Mouse (Mus musculus) MEL (cell line): ENCODE results near the gene Yes1. TPM values are rescaled to one million over a fixed set of nuclear protein-coding genes. Genes with fewer than 3 reads are reported as not detected.

ENCODE experiments used
- DNase-seq: peaks from one replicate; pipeline ENCODE4 v3.0.0; 2011; ENCODE audit warnings: low read depth, low spot score
- H3K27ac ChIP-seq: 2 replicates; pipeline ENCODE4 v1.5.1; 2012; ENCODE audit warnings: low read depth, mild to moderate bottlenecking, control low read depth, low read length, moderate library complexity; ENCODE audit not compliant: control insufficient read depth
- H3K27me3 ChIP-seq, 2 experiments: fragments of 150-350 bp in 1 of 2; sonication (generic) in 1 of 2; 2 replicates each; pipeline ENCODE4 v1.6.1; 2012; ENCODE audit warnings: low read length in 2 of 2, mild to moderate bottlenecking in 2 of 2, improper control_type of control experiment in 1 of 2, moderate library complexity in 1 of 2; ENCODE audit not compliant: insufficient read depth in 2 of 2, control insufficient read depth in 1 of 2
- H3K36me3 ChIP-seq, 2 experiments: 2 replicates each; pipeline ENCODE4 v1.6.1; 2012 to 2014; ENCODE audit warnings: low read length in 2 of 2, improper control_type of control experiment in 1 of 2, inconsistent platforms in 1 of 2, mild to moderate bottlenecking in 1 of 2; ENCODE audit not compliant: insufficient read depth in 2 of 2, control insufficient read depth in 1 of 2
- H3K4me1 ChIP-seq, 2 experiments: fragments of 150-350 bp in 1 of 2; sonication (generic) in 1 of 2; 2 replicates each; pipeline ENCODE4 v1.6.1; 2012; ENCODE audit warnings: low read length in 2 of 2, improper control_type of control experiment in 1 of 2, mild to moderate bottlenecking in 1 of 2; ENCODE audit not compliant: insufficient read depth in 2 of 2, control insufficient read depth in 1 of 2
- H3K4me3 ChIP-seq, 2 experiments: fragments of 150-350 bp in 1 of 2; sonication (generic) in 1 of 2; 2 replicates each; pipeline ENCODE4 v1.5.1; 2012; ENCODE audit warnings: low read depth in 2 of 2, low read length in 2 of 2, mild to moderate bottlenecking in 2 of 2, moderate library complexity in 2 of 2, control low read depth in 1 of 2, improper control_type of control experiment in 1 of 2; ENCODE audit not compliant: control insufficient read depth in 1 of 2, insufficient read depth in 1 of 2
- H3K79me2 ChIP-seq: 2 replicates; pipeline ENCODE4 v1.6.1; 2012; ENCODE audit warnings: mild to moderate bottlenecking, low read length, moderate library complexity; ENCODE audit not compliant: control insufficient read depth, poor library complexity, insufficient read depth
- H3K9ac ChIP-seq: 2 replicates; pipeline ENCODE4 v1.6.1; 2012; ENCODE audit warnings: low read depth, mild to moderate bottlenecking, control low read depth, low read length, moderate library complexity; ENCODE audit not compliant: control insufficient read depth, poor library complexity, severe bottlenecking
- H3K9me3 ChIP-seq: fragments of 150-350 bp; sonication (generic); replicated peaks from 2 replicates; pipeline ENCODE4 v1.6.1; 2012; ENCODE audit warnings: mild to moderate bottlenecking, low read length, improper control_type of control experiment, moderate library complexity; ENCODE audit not compliant: insufficient read depth
- BHLHE40 ChIP-seq: IDR thresholded peaks from 2 replicates; pipeline ENCODE4 v1.6.1; 2012; ENCODE audit warnings: low read depth, mild to moderate bottlenecking, inconsistent platforms, low read length, improper control_type of control experiment, borderline replicate concordance
- CHD1 ChIP-seq: IDR thresholded peaks from 2 replicates; pipeline ENCODE4 v1.6.1; 2012; ENCODE audit warnings: low read depth, mild to moderate bottlenecking, inconsistent platforms, low read length, improper control_type of control experiment
- CHD2 ChIP-seq: IDR thresholded peaks from 2 replicates; pipeline ENCODE4 v1.6.1; 2011; ENCODE audit warnings: low read length, improper control_type of control experiment
- CTCF ChIP-seq, 3 experiments: IDR thresholded peaks in 2 of 3; conservative IDR thresholded peaks in 1 of 3; 2 replicates each; pipeline ENCODE4 v1.5.1; 2011 to 2012; ENCODE audit warnings: low read length in 3 of 3, low read depth in 2 of 3, mild to moderate bottlenecking in 2 of 3, improper control_type of control experiment in 1 of 3, inconsistent platforms in 1 of 3, mixed read lengths in 1 of 3, moderate library complexity in 1 of 3; ENCODE audit not compliant: control insufficient read depth in 1 of 3, insufficient read depth in 1 of 3, poor library complexity in 1 of 3, severe bottlenecking in 1 of 3
- E2F4 ChIP-seq: IDR thresholded peaks from 2 replicates; pipeline ENCODE4 v1.6.1; 2011; ENCODE audit warnings: low read depth, low read length, improper control_type of control experiment, borderline replicate concordance
- EP300 ChIP-seq, 2 experiments: IDR thresholded peaks; 2 replicates each; pipeline ENCODE4 v1.6.1; 2011; ENCODE audit warnings: improper control_type of control experiment in 2 of 2, low read length in 2 of 2, low read depth in 1 of 2, mild to moderate bottlenecking in 1 of 2
- ETS1 ChIP-seq: IDR thresholded peaks from 2 replicates; pipeline ENCODE4 v1.6.1; 2012; ENCODE audit warnings: low read depth, mild to moderate bottlenecking, inconsistent platforms, low read length, improper control_type of control experiment, moderate library complexity
- HCFC1 ChIP-seq: IDR thresholded peaks from 2 replicates; pipeline ENCODE4 v1.6.1; 2012; ENCODE audit warnings: low read depth, mild to moderate bottlenecking, inconsistent platforms, low read length, improper control_type of control experiment, moderate library complexity
- JUND ChIP-seq: IDR thresholded peaks from 2 replicates; pipeline ENCODE4 v1.6.1; 2011; ENCODE audit warnings: low read depth, mild to moderate bottlenecking, improper control_type of control experiment, low read length
- KAT2A ChIP-seq: conservative IDR thresholded peaks from 2 replicates; pipeline ENCODE4 v1.6.1; 2012; ENCODE audit warnings: low read depth, low read length, improper control_type of control experiment, inconsistent platforms
- MAFK ChIP-seq: IDR thresholded peaks from 2 replicates; pipeline ENCODE4 v1.6.1; 2011; ENCODE audit warnings: low read depth, mild to moderate bottlenecking, low read length, improper control_type of control experiment, borderline replicate concordance
- MAX ChIP-seq: IDR thresholded peaks from 2 replicates; pipeline ENCODE4 v1.6.1; 2011; ENCODE audit warnings: low read length, improper control_type of control experiment
- MAZ ChIP-seq: IDR thresholded peaks from 2 replicates; pipeline ENCODE4 v1.6.1; 2012; ENCODE audit warnings: low read depth, mild to moderate bottlenecking, inconsistent platforms, low read length, improper control_type of control experiment
- MEF2A ChIP-seq: IDR thresholded peaks from 2 replicates; pipeline ENCODE4 v1.6.1; 2014; ENCODE audit warnings: low read depth, mild to moderate bottlenecking, inconsistent platforms, low read length, improper control_type of control experiment; ENCODE audit not compliant: poor library complexity, insufficient replicate concordance, severe bottlenecking; ENCODE audit errors: extremely low read depth
- MYB ChIP-seq: IDR thresholded peaks from 2 replicates; pipeline ENCODE4 v1.6.1; 2011; ENCODE audit warnings: mild to moderate bottlenecking, low read depth, low read length, improper control_type of control experiment
- MYC ChIP-seq: IDR thresholded peaks from 2 replicates; pipeline ENCODE4 v1.6.1; 2011; ENCODE audit warnings: low read depth, mild to moderate bottlenecking, low read length, improper control_type of control experiment, moderate library complexity
- NRF1 ChIP-seq: IDR thresholded peaks from 2 replicates; pipeline ENCODE4 v1.6.1; 2014; ENCODE audit warnings: low read depth, mild to moderate bottlenecking, inconsistent platforms, low read length, improper control_type of control experiment, moderate library complexity; ENCODE audit not compliant: poor library complexity, insufficient read depth, severe bottlenecking
- POLR2A ChIP-seq, 2 experiments: IDR thresholded peaks; 2 replicates each; pipeline ENCODE4 v1.6.1; 2011 to 2012; ENCODE audit warnings: low read length in 2 of 2, mild to moderate bottlenecking in 2 of 2, control low read depth in 1 of 2, improper control_type of control experiment in 1 of 2, low read depth in 1 of 2, moderate library complexity in 1 of 2; ENCODE audit not compliant: control insufficient read depth in 1 of 2, insufficient read depth in 1 of 2, poor library complexity in 1 of 2
- POLR2AphosphoS2 ChIP-seq: IDR thresholded peaks from 2 replicates; pipeline ENCODE4 v1.6.1; 2011; ENCODE audit warnings: low read length, improper control_type of control experiment
- POLR2AphosphoS5 ChIP-seq: IDR thresholded peaks from 2 replicates; pipeline ENCODE4 v1.6.1; 2012; ENCODE audit warnings: low read depth, borderline replicate concordance, mild to moderate bottlenecking, inconsistent platforms, low read length, moderate library complexity, mixed read lengths
- RAD21 ChIP-seq: IDR thresholded peaks from 2 replicates; pipeline ENCODE4 v1.6.1; 2011; ENCODE audit warnings: mild to moderate bottlenecking, low read depth, low read length, improper control_type of control experiment
- RCOR1 ChIP-seq: IDR thresholded peaks from 2 replicates; pipeline ENCODE4 v1.6.1; 2012; ENCODE audit warnings: low read depth, mild to moderate bottlenecking, inconsistent platforms, low read length, improper control_type of control experiment
- SIN3A ChIP-seq: IDR thresholded peaks from 2 replicates; pipeline ENCODE4 v1.6.1; 2012; ENCODE audit warnings: low read length, improper control_type of control experiment, inconsistent platforms
- SMC3 ChIP-seq: IDR thresholded peaks from 2 replicates; pipeline ENCODE4 v1.6.1; 2011; ENCODE audit warnings: low read depth, low read length, improper control_type of control experiment
- TAL1 ChIP-seq: IDR thresholded peaks from 2 replicates; pipeline ENCODE4 v1.6.1; 2012; ENCODE audit warnings: mild to moderate bottlenecking, inconsistent platforms, low read length, moderate library complexity, mixed read lengths
- TCF12 ChIP-seq: IDR thresholded peaks from 2 replicates; pipeline ENCODE4 v1.6.1; 2014; ENCODE audit warnings: low read depth, mild to moderate bottlenecking, inconsistent platforms, low read length, improper control_type of control experiment, moderate library complexity
- UBTF ChIP-seq: IDR thresholded peaks from 2 replicates; pipeline ENCODE4 v1.6.1; 2012; ENCODE audit warnings: low read depth, mild to moderate bottlenecking, inconsistent platforms, low read length, improper control_type of control experiment, moderate library complexity, borderline replicate concordance; ENCODE audit not compliant: insufficient read depth
- USF2 ChIP-seq, 2 experiments: IDR thresholded peaks; 2 replicates each; pipeline ENCODE4 v1.6.1; 2011 to 2012; ENCODE audit warnings: improper control_type of control experiment in 2 of 2, low read length in 2 of 2, borderline replicate concordance in 1 of 2, inconsistent platforms in 1 of 2, low read depth in 1 of 2, mild to moderate bottlenecking in 1 of 2; ENCODE audit not compliant: insufficient read depth in 1 of 2
- ZC3H11A ChIP-seq: IDR thresholded peaks from 2 replicates; pipeline ENCODE4 v1.6.1; 2012; ENCODE audit warnings: low read depth, mild to moderate bottlenecking, inconsistent platforms, low read length, improper control_type of control experiment
- ZKSCAN1 ChIP-seq: IDR thresholded peaks from 2 replicates; pipeline ENCODE4 v1.6.1; 2012; ENCODE audit warnings: low read depth, mild to moderate bottlenecking, inconsistent platforms, low read length, improper control_type of control experiment, moderate library complexity
- ZMIZ1 ChIP-seq: IDR thresholded peaks from 2 replicates; pipeline ENCODE4 v1.6.1; 2012; ENCODE audit warnings: low read depth, mild to moderate bottlenecking, inconsistent platforms, low read length, improper control_type of control experiment, moderate library complexity
- polyA plus RNA-seq, 2 experiments: library from polyadenylated mRNA; stranded (reverse) in 1 of 2; unstranded in 1 of 2; fragments of >175 nt in 1 of 2; fragments of >200 nt in 1 of 2; gene quantifications; 2 replicates each; pipeline versions ENCODE4 v1.2.1 to v1.2.4; 2012; ENCODE audit warnings: low replicate concordance in 2 of 2, low read depth in 1 of 2; ENCODE audit not compliant: insufficient read length in 2 of 2, insufficient read depth in 1 of 2, missing spikeins in 1 of 2
- total RNA-seq: library from RNA; depleted of rRNA; stranded (reverse); fragments of 300-350 nt; gene quantifications from 2 replicates; pipeline ENCODE4 v1.2.3, GENCODE M21; 2012

Gene Yes1
- total and polyA plus RNA-seq, 3 experiments: not detected

- no peak overlapping the region for H3K27ac ChIP-seq
- TF ChIP-seq JUND (no peak), ETS1 (no peak), USF2 (IDR thresholded peaks at IDR 0.05; ENCODE audit: borderline replicate concordance in 1 of 2, insufficient read depth in 1 of 2, low read depth in 1 of 2, low read length in 2 of 2) (no peak), ZC3H11A (no peak), SMC3 (no peak), RAD21 (no peak), RCOR1 (no peak), MAZ (no peak), TCF12 (no peak), EP300 (IDR thresholded peaks at IDR 0.05; ENCODE audit: low read depth in 1 of 2, low read length in 2 of 2) (no peak), CTCF (IDR thresholded peaks at IDR 0.05 in 2 of 3, conservative IDR thresholded peaks at IDR 0.05 in 1 of 3; ENCODE audit: control insufficient read depth in 1 of 3, insufficient read depth in 1 of 3, low read depth in 2 of 3, low read length in 3 of 3, poor library complexity in 1 of 3, severe bottlenecking in 1 of 3) (no peak), HCFC1 (no peak), UBTF (no peak), ZKSCAN1 (no peak), POLR2A (IDR thresholded peaks at IDR 0.05; ENCODE audit: control insufficient read depth in 1 of 2, insufficient read depth in 1 of 2, low read depth in 1 of 2, low read length in 2 of 2, poor library complexity in 1 of 2) (no peak), KAT2A (no peak), ZMIZ1 (no peak), NRF1 (no peak), CHD2 (no peak), MAX (no peak)
- TF ChIP-seq, all 39 proteins: peak for 0
- no peaks in the 10 kb centered on the region for H3K27me3 ChIP-seq
- DNase-seq: no peak
- H3K4me1 ChIP-seq: peaks cover 0 to 2% of the 10 kb centered on the region in 2 experiments; a peak in 1 of 4 replicates
- no peak overlapping the region for H3K4me3 ChIP-seq
- H3K9me3 ChIP-seq: no peaks in the 10 kb centered on the region
- no peaks in the 10 kb centered on the region for H3K36me3 ChIP-seq
- no peaks in the 10 kb centered on the region for H3K79me2 ChIP-seq
- no peak overlapping the region for H3K9ac ChIP-seq
Observed at GRCm38 (mm10) chr5:32721316-32721715, 110.3 kb downstream of the Yes1 start.

GRCm38 (mm10) chr5:32722263-32722662 is 111.3 kb downstream of the Yes1 start:
- Histone ChIP-seq H3K9ac (no peak overlapping the region), H3K27me3 (no peaks in the 10 kb centered on the region), H3K79me2 (no peaks in the 10 kb centered on the region), H3K9me3 (no peaks in the 10 kb centered on the region), H3K36me3 (no peaks in the 10 kb centered on the region), H3K27ac (no peak overlapping the region), H3K4me1 (peaks cover 0 to 2% of the 10 kb centered on the region in 2 experiments; a peak in 1 of 4 replicates), H3K4me3 (no peak overlapping the region)
- no peak for DNase-seq
- TF ChIP-seq BHLHE40 (no peak), MYB (no peak), MAX (no peak), E2F4 (no peak), JUND (no peak), TAL1 (no peak), UBTF (no peak), ZMIZ1 (no peak), POLR2AphosphoS2 (no peak), MAFK (no peak), ETS1 (no peak), ZKSCAN1 (no peak), MYC (no peak), CHD1 (no peak), MEF2A (no peak), ZC3H11A (no peak), POLR2A (IDR thresholded peaks at IDR 0.05; ENCODE audit: control insufficient read depth in 1 of 2, insufficient read depth in 1 of 2, low read depth in 1 of 2, low read length in 2 of 2, poor library complexity in 1 of 2) (no peak), POLR2AphosphoS5 (no peak), SIN3A (no peak)
